Mouse (Mus musculus) retina, adult 2 months (tissue): Measurements from ENCODE around the gene Frmd6.

Experiments
- DNase-seq: peaks from one replicate; pipeline ENCODE4 v3.0.0-alpha.2; 2012; ENCODE audit warnings: low read depth, low spot score

The Frmd6 gene

DNA sequence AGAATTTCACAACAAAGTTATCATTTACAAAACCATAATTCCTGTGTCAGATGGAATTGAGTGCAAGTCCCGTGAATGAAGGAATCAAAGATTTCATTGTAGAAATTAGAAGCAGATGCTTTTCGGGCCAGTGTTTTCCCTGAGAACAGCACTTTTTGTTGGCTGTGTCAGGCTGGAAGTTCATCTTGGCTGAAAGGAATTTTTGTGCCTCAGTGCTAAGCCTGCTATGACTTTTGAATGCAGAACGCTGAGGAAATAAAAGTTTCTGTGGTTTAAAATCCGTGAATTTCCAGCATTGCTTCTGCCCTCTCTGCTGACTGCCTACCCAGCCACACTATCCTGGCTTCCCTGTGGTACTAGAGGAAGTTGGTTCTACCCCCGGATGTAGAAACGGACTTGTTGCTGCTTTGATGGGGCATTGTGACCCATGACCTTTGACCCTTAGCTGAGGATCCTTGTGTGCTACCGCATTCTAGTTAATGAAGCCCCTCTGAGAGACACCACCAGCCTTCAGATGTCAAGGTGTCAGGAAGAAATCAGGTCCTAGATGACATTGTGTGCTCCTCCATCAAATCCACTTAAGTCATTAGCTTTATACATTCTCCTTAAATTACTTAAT, 26.1 kb downstream of the Frmd6 start:
- DNase-seq, result no peak

DNA sequence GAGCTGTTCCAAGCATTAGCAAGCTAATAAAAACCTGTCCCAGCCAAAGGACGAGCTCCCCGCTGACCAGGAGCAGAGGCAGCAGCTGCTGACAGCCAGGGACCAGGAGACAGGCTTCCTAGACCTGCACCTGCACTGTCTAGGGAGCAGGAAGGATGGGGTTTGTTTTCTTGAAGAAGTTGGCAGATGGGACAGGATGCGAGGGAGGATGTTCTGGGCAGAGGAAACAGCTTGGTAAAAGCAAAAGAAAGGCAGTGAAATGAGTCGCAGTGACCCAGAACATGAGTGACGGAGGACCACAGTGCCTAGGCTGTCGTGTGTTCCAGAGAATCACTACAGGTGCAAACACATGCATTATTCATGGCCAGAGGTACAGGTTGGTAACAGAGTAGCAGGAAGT, 27.7 kb downstream of the Frmd6 start:
- DNase-seq, result no peak

DNA sequence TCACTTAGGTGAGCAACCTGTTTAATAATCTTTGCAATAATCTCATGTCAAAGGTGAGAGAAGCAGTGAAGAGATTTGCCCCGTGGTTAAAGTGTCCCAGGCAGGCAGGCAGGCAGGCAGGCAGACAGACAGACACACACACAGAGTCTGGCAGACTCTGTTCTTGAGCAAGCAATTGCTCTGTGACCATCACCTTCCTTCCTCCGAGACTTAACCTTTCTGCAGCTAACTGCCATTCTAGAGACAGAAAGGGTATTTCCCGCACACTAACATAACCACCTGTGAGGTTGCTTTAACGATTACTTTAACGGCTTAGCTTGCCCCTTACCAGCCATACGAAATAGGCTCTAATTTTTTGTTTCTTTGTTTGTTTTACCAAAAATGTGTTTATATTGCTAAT, 30.4 kb downstream of the Frmd6 start:
- DNase-seq, result no peak

DNA sequence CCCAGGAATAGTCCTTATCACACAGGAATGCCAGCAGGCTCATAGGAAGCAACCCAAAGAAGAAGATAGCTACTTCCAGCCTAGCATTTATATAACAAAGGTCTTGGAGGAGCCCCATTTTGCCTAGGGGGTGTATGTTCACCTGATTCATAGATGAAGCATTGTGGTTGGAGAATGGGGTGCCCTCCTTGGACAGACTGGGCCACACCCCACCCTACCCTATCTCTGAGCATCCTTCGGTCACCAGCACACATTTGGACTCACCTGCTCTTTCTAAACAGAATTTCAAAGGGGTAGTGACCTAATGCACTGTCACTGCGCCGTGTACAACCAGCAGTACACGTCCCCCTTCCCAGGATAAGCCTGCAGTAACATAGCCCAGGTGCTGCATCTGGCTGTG, 31.5 kb downstream of the Frmd6 start:
- no peak for DNase-seq

DNA sequence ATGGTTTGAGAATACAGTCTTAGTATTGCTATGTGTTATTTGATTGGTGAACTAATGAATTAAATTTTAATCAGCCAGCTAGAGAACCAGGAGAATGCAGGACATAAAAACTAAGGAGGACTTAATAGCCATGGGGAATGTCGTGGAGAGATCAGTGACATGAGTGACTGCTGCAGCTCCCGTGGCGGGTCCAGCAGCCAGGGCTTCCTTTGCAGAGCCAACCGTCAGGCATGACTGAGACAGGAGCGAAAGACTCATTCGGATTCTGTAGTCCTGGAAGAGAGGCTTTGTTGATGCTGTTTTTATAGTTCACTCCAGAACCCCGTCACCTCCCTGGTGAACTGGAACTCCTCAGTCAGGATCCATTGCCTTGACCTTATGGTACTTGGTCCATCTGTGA, 38.0 kb downstream of the Frmd6 start:
- DNase-seq, result no peak

DNA sequence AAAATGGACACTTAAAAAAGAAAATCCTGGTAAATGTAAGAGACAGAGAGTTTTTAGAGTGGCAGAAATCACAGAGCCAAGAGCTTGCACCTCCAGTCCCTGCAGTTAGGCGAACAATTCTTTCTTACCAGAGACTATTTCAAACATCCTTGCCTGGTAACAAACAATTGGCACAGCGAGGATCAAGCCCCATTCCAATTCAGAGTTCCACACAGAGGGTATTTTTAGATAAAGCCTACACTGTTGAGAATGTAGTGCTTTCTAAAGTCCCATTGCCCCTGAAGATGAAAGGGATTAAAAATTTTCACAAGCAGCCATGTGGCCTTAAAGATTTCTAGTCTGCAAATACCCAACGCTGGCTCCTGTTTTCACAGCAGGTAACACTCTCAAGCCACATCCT, 42.5 kb downstream of the Frmd6 start:
- DNase-seq, result no peak

DNA sequence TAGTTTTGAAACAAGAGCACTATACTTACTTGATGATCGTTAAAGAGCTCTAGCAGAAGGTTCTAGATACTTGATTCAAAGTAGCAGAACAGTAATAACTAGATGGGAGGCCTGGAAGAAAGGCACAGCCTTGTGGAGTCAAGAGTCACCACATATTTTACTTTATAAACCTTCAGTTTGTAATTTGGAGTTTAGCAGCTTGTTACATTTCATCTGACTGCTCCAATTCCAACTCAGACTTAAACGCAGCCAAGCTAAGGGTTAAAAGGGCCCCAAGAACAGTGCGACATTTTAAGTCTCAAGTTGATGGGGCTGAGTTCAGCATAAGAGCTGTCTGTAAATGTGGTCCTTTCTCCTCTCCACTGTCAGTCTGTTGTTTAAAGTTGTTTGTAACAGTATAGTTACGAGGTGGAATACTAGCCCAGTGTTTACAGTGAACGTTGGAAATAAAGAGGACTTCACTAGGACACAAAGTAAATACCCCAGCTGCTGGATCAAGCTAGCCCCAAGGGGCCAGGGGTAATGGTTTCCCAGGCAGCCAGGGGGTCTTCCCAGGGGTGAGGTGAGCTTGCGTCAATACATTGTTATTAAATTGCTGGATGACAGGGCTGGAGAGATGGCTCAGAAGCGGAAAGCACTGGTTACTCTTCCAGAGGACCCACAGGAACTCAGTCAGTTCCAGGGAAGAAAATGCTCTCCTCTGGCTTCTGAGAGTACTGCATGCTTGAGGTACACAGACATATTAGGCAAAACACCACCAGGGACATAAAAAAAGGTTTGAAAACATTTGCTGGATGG, 43.1 kb downstream of the Frmd6 start:
- no peak for DNase-seq

DNA sequence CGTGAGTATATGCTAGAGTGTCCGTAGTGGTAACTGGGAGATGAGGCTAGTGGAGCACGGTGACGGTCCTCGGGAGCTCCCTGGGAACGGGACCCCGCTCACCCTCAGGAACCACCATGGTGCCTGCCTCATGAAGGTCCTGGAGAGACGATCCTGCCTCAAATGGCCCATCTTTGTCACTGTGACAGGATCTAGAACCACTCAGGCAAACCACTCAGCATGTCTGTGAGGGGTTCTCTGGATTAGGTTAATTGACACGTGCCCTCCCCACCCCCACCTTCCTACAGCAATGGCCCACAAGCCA, 43.6 kb downstream of the Frmd6 start:
- no peak for DNase-seq

DNA sequence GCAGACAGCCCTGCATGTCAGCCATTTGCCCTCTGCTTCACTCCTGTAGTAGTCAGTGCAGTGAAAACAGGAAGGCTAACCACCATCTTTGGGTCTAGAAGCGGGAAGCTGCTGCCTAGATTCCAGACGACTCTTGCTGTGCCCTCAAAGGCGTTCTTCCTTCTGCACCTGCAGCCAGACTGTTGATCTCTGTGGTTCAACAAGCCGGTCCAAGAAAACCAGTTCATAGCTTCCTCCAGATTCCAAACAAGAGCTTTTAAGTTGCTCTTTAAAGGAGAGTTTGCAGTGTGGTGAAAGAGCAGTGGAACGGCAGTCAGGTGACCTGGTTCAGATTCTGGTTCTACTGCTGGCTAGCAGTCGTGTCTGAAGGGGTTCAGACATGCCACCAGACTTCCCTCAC, 48.2 kb downstream of the Frmd6 start:
- DNase-seq, result no peak

DNA sequence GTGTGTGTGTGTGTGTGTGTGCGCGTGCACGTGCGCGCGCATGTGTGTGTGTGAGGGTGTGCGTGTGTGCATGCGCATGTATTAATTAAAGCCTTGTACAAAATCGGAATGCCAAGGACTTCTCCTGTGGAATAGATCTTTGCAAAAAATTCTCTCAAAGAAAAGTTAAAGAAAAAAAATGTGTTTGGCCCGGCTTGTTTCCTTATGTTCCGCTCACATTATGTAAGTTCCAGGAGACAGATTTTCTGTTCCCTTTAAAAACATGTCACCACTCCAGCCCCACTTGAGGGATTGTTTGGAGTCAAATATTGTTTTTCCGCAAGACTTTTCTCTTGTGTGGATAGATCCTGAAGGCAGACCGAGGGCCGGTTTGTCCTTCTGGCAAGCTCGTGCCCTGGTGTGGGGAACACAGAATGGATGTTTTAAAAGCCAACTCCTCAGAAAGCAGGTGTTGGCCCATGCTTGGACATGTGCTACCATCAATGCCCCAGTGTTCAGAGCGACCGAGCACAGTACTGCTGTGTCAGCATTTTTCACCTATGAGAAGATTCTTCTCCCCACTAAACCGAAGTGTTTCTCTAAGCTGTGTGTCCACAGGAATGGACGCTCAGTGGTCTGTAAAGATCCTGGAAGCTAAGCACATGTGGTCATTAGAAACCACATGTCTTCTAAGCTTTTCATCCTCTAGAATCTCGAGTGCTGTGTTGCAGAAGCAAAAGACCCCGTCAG, 51.1 kb downstream of the Frmd6 start:
- DNase-seq, result no peak

DNA sequence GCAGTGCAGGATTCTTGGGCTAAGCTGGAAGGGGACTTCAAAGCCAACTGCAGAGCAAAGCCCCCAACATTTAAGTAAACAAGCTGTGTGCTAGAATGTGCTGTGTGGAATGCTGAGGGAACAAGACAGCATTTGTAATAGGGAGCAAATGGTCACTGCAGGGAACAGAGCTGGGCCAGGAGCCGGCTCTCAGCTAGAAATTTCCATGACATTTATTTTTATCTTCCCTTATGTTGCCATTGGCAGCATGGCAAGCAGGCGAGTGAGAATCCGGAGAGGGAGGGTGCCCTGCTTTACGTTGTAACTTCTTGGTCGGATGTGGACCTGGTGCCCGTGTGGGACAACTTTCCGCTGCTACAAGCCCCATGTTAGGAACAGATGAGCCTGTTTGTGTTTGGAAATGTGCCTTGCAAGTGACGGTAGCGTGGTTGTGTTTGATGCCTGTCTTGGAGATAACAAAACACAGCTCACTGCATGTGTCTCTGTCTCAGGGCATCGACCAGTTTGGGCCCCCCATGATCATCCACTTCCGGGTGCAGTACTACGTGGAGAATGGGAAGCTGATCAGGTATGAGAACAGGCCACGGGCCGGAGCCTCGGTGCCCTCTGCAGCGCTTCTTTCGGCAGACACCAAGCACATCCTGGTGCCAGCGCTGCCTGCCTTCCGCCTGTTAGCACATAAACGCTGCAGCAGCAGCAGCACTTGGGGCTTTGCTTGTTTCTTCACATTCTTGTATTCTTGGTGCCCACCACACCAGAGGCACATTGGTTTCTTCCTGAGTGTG, 52.8 kb downstream of the Frmd6 start:
- no peak for DNase-seq

DNA sequence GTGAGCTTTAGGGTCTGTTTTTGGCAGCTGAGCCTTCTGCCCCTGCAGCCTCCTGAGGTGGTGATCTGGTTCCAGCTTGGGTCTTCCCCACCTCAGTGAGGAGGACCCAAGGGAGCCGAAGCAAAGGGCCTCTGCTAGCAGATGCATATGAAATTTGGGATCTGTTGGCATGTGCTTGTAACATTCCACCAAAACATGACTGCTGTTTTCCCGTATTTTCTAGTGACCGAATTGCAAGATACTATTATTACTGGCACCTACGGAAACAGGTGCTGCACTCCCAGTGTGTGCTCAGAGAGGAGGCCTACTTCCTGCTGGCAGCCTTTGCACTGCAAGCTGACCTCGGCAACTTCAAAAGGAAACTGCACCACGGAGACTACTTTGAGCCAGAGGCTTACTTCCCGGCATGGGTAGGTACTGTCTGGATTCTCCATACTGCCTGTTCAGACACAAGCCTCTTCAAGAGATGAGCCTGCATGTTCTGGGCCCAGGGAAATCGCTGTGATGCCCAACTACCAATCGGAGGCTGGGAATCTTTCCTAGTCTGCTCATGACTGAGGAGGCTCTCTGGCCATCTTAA, 55.2 kb downstream of the Frmd6 start:
- no peak for DNase-seq

DNA sequence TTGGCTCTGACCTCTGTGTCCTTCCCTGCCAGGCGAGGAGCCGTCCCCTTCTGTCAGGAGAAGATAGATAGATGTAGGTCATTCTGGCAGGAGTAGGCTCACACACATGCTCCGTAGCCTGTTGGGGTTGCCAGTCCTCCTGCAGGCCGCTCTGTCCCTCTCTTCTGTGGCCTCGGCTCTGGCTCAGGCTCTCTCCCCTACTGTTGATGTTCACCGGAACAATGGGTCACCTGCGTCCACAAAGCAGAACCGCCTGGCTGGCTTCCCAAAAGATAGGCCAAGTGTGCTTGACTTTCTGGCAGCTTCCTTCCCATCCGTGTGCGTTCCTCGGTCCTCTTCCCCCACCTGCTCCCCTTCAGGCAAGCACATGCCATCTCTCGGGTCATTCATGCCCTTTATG, 56.0 kb downstream of the Frmd6 start:
- no peak for DNase-seq

DNA sequence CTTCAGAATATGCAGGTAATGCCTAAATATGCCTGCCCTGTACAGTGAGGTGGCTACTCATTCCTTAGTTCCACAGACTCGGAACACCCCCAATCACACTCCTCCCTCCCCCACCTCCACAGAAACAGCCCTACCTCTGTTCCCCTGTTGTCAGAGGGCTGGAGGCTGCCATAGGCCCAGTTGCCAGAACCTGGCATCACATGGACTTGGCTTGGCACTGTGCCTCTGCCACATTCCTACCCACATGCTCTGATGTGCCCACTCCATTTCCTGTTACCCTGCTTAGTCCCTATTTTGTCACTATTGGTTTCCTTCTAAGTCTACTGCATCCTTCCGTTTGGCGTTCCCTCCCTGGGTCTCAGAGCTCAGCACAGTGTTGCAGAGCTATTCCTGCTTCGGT, 56.5 kb downstream of the Frmd6 start:
- no peak for DNase-seq

DNA sequence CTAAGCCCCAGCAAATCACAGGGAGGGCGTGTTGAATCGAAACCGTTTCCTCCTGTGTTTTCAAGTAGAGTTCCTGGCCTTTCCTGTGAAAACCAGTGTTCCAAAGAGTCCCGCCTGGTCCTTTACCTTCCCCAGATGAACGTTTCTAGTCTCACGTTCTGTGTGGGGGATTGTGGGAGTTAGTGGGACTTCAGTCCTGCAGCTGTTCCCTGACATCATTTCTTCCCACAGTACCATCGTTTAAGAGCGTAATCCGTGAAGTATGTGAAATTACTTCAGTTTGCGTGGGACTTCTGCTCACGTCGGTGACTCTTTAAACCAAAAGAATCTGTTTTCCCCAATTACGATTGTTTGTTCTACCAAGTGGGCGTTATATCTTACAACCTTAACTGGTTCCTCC, 57.8 kb downstream of the Frmd6 start:
- no peak for DNase-seq

DNA sequence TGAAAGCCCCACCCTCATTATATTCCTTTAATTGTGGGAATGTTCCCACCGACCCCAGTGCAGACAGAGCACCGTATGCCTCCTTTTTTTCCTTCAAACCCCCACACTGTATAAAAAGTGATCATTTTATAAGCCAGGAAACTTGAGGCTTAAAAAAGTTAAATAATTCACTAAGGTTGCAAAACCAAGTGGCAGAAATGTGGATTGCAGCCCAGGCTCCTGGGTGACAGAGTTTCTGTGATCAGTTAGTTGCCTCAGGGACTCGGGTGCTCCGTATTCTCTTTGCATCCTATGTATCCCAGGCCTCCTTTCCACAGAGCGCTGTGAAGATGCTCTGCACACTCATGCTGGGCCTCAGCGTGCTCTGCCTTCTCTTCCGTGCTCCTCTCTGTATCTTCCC, 58.8 kb downstream of the Frmd6 start:
- no peak for DNase-seq

DNA sequence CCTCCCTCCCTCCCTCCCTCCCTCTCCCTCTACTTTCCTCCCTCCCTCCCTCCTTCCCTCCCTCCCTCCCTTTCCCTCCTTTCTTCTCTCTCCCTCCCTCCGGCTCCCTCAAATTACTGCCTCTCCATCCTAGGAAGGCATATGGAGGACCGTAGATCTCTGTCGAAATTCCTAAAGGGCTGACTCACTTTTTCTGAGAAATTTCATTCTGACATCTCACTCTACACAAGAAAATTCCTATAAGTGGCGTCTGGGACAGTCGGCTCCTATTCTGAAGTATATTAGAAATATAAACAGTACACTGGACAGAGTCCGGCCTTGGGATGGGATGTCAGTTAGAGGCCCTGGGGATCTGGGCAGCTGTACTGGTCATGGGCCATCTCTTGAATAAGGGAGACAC, 59.7 kb downstream of the Frmd6 start:
- DNase-seq, result no peak

DNA sequence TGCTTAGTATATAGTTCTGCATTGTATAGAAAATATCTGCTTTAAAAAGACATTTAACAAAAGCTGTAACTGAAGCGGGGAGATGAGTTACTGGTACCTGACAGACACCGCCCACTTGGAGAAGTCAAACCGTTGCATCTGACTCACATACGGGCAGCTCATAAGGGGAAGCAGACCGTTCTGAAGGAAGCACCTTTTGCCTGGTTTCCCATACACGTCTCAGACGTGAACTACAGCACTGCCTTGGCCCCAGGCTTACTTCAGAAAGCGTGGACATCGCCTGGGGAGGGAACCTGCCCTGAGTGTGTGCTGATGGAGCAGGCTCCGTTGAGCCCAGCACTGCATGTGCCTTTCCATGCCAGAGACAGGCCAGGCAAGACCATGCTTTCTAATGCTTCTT, 60.3 kb downstream of the Frmd6 start:
- no peak for DNase-seq

DNA sequence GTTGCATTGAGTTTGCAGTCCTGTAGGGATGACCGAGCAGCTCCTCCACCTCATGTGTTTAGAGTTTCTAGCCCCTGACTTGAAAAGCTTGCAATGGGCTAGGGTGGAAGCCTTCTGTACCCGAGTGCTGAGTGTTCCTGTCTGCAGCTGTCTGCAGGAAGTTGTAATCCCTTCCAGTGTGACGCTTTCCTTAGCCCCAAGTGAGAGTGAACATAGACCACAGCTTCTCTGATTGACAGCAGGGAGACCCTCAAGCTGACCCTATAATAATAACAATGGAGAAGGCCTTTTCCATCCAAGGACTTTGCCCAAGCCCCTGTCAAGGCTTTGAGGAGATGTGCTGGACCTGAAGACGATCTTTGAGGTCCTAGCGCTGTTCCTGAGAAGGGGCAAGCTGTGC, 65.1 kb downstream of the Frmd6 start:
- DNase-seq, result no peak

DNA sequence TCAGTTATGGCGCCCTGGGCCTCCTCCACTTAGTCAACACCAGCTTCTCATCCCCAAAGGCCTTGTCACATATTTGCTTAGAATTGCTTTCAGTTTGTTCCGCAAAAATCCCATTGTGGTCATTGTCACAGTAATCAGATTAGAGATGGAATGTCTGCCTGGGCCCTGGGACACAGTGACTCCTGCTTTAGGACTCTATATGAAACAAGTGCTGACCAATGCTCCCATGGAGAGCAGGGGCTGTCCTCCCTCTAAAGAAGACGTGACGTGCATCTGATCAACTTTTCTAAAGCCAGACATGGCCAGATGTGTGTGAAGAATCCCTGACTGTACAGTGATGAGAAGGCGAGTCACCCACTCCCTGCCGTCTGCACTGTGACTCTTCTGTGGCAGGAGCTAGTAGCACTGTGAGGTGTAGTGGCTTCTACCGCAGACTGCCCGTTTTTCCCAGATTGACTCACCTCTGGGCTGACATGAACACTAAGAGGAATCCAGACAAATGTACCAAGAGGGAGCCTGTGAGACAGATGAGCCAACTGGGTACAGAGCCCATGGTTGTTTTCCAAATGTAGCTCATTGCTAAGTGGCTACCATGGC, 65.7 kb downstream of the Frmd6 start:
- no peak for DNase-seq

DNA sequence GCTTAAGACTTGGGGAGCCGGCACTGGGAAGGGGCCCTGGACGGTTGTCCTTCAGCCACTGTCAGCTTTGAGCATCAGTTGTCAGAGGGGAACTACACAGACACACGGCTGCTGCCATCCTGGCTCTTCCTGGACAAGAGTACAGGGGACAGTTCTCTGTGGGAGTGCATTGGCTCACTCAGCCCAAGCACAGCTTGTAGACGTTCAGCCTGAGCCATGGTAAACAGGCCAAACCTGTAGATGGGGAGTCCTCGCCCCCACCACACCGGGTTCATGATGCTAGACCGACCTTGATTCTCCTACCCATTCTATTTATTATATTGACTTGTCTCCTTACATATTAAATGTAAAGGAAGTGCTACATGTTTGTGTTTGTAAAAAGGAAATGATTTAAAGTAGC, 70.0 kb downstream of the Frmd6 start:
- no peak for DNase-seq

DNA sequence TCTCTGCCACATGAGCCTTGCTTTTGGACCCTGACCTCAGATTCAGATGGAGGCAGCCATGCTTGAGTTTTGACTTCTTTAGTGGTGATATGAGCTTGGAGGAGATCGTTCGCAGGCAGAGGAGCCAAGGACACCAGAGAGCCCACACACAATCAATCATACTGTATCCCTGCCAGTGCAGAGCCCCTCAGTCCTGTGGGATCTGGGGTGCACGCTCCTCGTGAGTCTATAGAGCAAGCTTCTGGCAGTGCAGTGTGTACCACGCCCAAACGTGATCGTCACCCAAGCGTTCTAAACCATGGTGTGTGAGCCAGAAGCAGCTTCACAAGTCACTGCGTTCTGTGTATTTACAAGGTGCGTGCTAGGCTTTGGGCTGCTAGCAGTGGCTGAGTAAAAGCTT, 70.8 kb downstream of the Frmd6 start:
- no peak for DNase-seq
